Mouse (Mus musculus) embryo, embryonic 10.5 days (tissue): Measurements from ENCODE around the gene G3bp1.

Source experiments
- DNase-seq: peaks from one replicate; pipeline ENCODE4 v3.0.0-alpha.2; 2015; ENCODE audit warnings: low spot score

Gene G3bp1

DNA sequence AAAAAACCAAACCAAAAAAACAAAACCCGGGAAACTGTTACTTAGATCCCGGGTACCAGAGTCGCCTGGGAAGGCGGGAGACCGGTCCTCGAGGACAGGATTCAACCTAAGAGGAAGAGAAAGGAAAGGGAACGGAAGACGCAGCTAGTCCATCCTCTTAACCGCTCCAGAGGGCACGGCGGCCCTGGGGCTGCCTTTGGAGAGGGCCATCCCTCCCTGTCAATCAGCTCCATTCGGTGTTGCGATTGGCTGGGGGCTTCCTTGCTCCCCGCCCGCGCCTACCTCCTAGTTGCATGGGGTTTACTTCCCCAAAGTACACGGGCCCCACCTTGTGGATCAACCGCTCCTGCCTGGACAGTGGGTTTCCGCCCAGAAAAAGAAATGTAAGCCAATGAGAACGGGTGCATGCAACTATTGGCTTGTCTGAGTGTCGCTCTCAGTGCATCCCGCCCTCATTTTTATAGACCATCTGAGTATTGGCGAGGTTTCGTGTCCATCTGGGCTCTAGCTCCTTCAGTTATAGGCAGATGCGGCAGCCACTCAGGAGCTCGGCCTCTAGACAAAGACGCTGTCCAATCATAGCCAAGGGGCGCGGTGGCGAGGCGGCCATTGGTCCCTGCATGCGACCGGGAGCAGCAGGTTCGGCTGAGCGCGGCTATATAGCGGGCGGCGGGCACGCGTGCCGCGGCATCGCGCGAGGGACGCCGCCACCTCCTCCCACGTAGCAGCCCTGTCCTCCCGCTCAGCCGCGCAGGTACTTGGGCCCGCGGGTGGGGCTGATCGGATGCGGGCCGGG lies at the start of gene G3bp1:
G3bp1 (plus strand) TSS at position 638 of the 796 bp plus-strand sequence.
- DNase-seq: peak; percentile 99

DNA sequence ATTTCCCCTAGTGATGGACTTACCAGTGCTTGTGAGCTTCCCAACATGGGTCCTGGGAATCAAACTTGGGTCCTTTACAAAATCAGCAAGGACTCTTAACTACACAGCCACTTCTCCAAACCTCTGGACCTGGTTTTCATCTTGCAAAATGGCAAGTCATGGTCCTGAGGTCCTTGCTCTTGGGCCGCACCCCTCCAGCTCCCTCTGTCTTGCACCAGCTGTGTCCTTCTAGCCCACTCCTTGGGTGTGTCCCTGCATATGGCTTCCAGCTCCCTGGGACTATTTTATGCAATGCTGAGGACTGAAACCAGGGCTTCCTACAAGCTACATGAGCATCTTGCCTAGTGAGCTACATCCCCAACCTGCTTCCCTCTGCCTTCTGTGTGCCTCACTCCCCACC lies 46.5 kb upstream of the G3bp1 start, which contains the start of gene Sparc:
Sparc (minus strand) TSS at position 206 of the 400 bp plus-strand sequence.
- DNase-seq: no peak

DNA sequence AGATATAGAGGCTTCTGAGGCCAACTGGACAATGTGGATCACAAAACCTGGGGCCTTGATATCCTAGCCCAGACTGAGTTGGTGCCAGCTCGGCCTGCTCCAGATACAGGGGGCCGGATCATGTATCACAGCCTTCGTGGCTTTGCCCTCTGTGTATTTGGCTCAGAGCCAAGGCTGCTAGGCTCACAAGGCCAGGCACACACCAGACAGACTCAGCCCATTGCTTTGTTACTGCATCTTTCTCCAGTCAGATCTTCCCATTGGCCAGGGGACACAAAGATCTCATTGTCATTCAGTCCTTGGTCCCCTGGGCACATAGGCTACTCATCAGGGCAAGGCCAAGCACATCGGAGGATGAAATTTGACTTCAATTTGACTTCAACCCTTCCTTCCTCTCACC lies 45.7 kb upstream of the G3bp1 start:
- peak; percentile 64 for DNase-seq

DNA sequence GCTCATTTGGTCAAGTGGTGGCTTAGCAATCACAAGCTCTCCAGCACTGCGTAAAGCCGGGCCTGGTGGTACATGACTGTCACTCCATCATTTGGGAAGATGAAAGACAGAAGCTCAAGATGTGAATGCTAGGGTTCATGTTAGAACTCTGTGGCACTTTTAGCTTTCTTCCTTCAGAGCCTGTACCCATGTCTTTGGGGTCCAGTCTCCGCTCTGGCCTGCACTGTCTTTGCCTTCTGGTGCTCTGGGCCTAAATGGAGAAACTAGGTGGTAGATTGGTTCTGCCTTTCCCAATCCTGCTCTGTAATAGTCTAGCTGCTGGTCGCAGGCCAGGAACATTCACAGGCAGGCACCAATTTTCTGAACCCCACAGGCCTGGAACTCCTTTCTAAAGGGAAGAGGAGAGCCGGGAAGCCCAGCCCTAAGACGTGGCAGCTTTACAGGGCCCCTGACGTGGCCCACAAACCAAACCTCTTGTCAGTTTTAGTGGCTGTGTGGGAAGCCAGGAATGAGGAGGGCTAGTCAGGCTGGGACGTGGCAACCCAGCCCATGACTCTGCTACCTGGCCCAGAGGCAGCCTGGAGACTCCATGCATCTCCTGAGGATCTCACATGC lies 44.6 kb upstream of the G3bp1 start:
- no peak for DNase-seq

DNA sequence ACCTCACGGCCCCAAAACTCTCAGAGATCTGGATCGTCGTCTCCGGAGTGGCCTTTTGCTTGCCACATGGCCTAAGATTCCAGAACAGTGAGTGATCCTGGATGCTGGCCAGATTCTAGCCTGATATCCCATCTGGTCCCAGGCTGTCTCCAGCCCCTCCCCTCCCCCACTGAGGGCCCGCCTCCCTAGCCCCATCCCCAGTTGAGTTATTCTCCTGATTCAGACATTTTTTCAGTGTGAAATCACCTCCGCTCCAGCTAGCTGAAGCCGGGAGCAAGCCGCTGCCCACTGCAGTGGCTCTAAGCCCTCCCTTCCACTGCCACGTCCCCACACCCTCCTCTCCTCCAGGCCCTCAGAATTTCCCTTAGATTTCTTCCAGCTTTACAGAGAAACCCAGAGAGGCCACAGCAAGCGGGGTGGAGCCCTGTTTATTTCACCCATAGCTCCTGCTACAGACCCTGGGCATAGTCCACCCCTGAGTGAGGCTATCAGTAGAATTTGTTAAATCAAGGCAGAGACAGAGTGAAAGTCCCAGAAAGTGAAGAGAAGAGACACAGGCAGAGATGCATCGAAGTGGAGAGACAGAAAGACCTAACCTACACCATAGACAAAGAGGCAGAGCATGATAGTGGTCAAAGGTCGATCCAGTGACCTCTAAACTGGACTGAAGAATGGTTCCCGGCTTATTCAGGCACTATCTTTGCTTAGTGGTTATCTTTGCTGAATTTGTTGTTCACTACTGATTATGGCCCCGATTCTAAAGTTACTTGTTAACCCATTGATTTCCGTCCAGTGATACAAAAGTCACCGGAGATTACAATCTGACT lies 41.1 kb upstream of the G3bp1 start:
- DNase-seq: peak; percentile 85

DNA sequence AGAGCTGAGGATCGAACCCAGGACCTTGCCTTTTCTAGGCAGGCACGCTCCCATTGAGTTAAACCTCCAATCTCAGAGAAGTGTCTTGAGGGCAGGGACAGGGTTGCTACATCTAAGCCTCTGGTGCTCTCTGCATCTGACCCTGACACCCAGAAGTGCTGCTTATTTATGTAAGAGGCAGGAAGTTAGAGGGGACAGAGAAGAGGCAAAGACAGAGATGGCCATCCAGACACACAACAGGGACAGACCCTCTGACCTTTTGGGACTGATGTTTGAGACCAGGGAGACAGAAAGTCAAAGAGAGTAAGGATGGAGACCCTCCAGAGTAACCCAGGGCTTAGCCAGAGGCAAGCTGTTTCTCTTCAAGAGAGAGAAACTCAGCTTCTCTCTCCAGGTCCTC lies 39.5 kb upstream of the G3bp1 start:
- DNase-seq: no peak

DNA sequence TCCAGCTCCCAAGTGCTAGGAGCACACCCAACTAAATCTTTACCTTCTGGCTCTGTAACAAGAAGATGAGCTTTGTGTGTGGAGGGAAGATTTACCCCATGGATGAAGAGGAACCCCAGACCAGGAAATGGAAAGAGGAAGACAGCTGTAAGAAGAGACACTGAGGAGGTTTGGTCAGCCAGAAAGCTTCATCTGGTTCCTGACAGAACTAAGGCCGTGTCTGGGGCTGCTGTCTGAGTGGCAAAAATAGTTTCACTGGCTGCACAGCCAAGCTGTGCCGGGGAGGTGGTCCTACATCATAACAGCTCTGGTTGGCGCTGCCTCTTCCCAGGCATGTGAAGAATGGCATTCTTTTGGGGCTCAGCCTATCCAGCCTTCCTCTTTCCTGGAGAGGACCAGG lies 36.5 kb upstream of the G3bp1 start:
- no peak for DNase-seq

DNA sequence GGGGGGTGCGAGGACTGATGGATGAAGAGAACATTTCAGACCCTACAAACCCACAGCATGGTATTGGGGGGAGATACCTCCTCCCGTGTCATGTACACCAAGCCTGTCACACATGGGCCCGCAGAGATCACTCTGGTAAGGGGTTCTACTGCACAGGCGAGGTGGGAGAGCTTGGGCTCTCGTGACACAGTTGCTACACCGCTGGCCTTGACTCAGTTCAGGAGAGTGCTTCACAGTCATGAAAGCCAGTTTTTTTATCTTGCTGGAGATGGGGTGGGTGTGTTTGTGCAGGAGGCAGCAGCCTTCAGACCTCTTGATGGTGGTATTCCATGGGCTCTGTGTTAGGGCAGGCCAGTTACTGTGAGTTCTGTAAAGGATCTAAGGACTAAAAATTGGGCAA lies 33.4 kb upstream of the G3bp1 start:
- DNase-seq: no peak

DNA sequence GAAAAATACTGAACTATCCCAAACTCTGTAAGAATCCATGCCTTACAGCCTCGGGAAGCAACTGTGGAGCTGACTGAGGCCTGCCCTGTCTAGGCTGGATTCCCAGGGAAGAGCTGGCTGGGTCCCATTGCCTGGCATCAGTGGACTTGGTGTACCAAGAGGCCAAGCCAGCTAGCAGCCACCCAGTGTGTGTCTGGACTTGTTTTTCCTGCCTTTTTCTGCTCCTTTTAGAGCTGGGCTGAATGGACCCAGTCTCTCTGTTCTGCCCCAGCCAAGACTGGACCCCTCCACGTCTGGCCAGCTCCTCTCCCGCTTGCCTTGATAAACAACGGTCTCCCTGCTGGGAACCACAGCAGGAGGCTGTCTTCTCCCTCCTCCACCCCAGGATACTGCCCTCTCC lies 31.5 kb upstream of the G3bp1 start:
- no peak for DNase-seq

DNA sequence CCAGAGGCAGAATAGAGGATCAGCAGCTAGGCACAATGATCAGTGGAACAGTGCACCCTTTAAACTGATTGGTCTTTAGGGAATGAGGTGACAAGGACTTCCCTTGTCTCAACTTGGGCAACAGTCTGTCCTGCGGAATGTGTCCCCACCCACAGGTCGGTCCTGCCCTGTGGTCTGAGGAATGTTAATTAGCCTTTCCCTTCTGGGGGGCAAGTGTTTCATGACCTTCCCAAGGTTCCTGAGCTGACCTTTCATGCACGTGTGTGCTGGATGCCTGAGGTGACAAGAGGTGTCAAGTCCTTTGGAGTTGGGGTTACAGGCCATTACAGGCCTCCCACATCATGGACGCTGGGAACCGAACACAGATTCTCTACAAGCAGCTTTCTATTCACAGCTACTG lies 29.8 kb upstream of the G3bp1 start:
- no peak for DNase-seq

DNA sequence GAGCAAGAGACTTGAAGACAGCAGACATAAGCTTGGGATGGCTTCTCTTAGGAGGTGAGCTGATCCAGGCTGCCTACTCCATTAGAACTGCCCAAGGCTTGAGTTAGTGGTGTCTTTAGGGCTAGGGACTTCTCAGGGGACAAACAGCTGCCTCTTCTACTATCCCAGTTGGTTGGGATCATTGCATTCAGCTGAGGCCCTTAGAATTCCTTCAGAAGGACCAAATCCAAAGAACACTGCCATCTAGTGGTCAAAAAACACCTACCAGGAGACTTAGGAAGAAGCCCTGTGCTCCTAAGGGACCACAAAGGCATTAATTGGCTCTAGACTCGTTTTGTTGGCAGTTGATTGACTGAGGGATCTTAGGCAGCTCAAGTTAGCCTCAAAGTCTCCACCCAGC lies 24.7 kb upstream of the G3bp1 start:
- DNase-seq: peak; percentile 95

DNA sequence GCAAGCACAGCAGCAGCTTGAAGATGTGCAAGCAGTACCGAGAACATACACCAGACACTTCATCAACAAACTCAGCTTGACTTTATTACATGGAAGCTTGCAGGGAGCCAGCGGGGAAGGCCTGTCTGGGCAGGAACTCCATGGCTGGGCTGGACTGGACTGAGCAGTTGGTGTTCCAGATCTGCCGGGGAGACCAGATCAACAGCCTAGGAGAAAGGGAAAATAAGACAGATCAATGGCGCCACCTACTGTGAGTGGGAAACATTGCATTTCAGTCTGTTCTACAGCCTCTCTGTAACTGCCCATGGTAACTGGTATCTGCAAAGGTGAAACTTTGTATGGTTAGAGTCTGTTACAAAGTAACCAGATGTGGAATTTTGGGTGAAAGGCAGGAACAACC lies 22.9 kb upstream of the G3bp1 start:
- peak; percentile 92 for DNase-seq

DNA sequence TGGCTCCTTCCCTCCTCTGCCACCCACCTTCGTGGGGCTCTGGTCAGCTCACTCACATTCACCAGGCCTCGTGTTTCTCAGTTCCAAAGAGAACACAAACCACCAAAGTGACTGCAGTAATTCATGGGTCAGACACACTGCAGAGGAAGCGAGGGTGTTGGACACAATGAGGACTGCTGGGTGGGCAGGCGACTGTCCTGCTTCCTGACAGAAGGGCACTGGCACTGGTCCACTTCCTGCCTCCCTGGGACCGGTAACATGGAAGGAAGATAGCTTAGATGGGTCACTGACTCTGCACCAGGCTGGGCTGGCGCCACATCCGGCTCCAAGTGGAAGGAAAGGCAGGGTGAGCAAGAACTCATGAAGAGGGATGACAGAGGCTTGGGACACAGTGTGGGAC lies 20.0 kb upstream of the G3bp1 start:
- DNase-seq: no peak

DNA sequence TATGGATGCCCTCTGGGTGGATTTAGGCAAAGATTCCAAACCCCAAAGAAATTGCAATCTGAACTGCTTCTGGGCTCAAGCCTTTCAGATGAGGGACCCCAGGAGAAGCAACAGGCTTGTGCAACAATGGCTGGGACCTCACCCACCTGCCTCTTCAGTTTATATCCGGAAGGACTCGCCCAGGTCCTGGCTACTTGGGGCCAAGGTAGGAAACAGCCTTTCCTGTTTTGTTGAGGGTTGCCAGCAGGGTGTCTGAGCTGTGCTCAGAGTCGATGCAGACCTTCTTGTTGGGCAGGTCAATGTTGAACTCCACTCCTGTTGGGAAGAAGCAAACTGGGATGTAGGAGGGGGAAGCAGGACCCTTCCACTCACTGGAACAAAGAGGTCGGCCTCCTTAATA lies 19.2 kb upstream of the G3bp1 start:
- no peak for DNase-seq

DNA sequence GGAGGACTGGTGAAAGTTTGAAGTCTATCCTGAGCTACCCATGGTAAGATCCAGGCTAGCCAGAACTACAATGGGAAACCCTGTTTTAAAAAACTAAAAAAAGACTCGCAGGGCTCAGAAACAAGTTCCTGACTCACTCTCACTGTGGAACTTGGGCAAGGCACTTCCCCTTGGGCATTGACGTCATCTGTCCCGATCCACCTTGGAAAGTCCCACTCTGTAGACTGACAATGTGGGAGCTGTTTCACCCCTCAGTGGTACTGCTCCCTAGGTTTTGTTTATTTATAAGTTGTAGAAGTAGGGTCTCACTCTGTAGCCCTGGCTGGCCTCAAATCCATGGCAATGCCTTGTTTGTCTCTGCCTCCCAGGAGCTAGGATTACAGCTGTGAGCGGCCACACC lies 15.8 kb upstream of the G3bp1 start:
- no peak for DNase-seq

DNA sequence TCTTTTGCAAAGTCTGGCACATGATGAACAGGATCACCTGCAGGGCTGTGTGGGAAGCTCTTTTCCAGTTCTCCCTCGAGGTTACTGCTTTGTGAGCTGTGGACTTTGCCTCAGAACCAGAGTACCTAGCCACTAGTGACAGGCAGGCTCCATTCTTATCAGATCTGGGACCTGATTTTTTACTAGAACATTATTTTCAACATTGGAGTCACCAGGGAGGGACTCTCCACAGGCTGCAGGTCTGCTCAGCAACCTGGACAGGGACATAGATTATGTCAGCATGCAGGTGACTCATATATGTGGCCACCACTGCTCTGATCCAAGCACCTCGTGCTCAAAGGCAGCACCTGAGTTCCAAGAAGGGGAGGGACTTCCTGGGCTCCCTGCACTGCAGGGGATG lies 14.3 kb upstream of the G3bp1 start:
- DNase-seq: no peak

DNA sequence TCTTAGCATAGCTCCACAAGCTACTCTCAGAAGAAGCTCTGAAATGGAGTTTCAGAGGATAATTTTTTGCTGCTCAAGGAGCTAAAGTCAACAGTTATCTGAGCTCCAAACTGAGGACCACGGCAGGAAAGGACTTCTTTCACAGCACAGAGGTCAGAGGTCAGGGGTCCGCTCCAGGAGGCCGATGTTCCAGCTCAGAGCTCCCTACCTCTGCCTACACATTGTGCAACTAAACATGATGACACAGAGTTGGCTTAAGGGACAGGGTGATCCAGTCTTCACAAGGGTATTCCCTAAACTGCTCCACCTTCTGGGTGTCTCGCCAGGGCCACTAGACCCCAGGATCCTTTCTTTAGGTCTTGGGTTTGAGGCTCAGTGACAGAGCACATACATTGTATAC lies 11.0 kb upstream of the G3bp1 start:
- no peak for DNase-seq

DNA sequence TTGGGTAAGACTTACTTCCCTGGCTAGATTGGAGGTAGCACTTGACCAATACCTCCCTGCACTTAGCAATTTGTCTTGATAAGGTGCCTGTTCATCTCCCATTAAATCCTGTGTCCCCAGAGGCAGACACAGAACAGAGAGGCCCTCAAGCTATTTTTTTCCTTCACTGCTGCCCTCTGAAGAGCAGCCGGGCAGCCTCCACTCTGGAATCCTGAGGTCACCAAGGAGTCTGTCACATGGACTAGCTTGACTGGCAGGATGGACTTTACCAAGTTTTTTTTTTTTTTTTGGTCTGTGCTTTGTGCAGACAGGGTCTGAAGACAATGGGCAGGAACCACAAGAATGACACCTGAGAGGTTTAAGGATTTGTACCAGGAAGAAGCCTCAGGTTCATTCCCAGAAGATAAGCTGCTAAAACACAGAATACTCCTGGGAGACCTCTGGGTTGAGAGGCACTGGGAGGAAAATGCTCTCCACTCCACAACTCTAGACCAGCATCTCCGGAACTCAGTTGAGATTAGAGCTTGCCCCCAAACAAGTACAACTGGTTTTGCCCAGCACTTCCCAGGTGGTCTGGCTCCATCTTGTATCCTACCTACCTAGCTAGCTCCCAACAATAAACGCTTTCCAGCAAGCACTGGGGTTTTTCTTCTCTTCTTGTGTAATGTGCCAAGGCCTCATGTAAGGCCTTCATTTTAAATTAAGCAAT lies 9.5 kb upstream of the G3bp1 start:
- DNase-seq: peak; percentile 36

DNA sequence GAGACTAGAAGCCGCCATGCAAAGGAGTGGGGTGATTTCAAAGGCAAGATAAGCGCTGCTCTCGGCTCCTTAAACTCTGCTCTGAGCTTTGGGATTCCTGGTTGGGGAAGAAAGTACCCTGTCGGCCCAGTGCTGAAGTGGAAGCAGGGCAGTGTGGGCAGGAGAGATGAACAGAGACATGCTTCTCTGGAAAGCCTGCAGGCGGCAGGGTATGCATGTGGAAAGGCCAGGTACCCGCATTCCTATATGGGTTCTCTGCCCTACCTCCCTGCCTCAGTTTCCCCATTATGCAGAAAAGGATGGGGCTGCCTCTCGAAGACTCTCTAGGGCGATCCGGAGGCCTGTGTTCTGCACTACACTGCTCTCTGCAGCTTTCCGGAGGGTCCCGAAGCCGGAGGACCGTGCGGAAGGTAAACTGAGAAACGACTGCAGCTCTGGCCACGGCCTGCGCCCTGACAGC lies 8.9 kb upstream of the G3bp1 start:
- peak; percentile 38 for DNase-seq

DNA sequence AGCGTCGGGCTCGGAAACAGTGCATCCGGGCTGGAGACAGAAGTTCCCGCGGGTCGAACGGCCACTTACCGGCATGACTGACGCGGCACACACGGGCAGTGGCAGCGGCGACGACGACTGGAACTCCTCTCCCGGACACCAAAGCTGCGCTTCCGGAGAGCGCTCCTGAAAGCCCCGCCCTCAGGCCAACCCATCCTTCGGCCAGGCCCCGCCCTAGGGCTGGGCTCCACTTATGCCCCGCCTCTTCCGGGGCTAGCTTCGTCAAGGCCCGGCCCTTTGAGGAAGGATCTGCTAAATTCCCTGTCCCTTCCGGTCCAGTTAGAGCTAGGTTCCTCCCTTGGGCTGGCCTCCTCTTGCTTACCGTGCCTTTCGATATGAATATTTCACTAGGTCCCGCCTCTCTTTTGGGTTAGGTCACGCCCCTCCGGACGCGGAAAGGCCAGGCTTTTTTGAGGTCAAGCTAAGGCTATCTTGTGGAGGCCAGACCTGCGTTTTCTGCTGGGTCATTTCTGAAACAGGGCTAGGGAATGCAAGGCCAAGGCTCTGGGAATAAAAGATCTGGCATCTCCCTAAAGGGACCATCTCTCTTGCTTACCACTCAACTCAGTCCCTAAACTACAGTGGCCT lies 8.4 kb upstream of the G3bp1 start, which contains the start of gene Atox1:
Atox1 (minus strand) TSS at position 221 of the 627 bp plus-strand sequence.
- DNase-seq: peak; percentile 99

DNA sequence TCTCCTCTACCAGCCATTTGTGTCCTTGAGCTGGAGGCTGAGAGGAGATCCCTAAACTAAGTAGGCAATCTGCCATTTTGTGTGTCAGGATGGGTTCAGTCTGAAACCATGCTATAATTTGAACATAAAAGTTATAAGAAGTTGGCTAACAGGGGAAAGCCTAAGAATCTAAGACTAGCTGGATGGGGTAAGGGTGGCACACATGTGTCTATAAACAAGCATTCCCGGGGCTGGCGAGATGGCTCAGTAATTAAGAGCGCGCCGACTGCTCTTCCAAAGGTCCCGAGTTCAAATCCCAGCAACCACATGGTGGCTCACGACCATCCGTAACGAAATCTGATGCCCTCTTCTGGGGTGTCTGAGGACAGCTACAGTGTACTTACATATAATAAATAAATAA lies 7.3 kb upstream of the G3bp1 start:
- DNase-seq: no peak

DNA sequence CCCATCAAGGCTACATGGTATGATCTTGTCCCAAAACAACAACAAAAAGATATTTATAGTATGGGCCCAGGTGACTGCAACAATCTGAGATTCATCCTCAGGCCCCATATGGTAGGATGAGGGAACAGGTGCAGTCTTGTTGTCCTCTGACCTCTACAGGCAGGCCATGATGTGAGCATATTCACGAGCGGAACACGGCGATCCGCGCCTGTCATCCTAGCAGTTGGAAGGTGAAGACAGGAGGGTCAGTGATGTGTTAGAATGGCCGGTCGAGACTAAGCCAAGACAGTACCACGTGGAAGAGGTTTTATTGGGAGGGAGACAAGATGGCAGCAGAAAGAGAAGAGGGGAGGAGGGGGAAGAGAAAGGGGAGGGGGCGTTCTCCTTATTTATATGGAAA lies 4.8 kb upstream of the G3bp1 start:
- DNase-seq: no peak
